Mouse (Mus musculus): ENCODE data around the gene Slc7a6. TPM values are rescaled to one million over a fixed set of nuclear protein-coding genes. Genes with fewer than 3 reads are reported as not detected.

Gene Slc7a6
- total RNA-seq, 2 experiments from 2014 or later: 10.5 to 11.5 TPM

DNA sequence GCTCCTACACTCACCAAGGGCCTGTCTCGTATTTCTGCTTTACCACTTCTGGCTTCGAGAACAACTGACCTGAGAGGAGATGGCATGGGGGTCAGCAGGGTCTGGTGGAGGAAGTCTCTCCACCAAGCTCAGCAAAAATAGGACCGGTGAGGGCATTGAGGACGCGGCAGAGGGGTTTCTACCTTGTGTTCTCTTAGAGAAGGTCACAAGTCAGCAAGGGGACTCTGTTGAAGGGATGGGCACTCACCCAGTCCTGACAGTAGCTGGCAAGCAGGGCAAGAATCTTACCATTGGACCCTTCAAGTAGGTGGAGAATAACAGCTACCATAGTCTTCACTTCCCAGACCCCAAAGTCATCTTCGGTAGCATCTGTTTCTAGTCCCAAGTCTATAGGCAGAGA lies 34.7 kb upstream of the Slc7a6 start:
- intact Hi-C loops (cut with DNase I): no loop called here
- TF ChIP-seq CTCF (IDR thresholded peaks at IDR 0.05): no peak
- DNase-seq: no peak
- Histone ChIP-seq H3K27ac (no peak overlapping the region), H3K4me3 (no peak overlapping the region)

DNA sequence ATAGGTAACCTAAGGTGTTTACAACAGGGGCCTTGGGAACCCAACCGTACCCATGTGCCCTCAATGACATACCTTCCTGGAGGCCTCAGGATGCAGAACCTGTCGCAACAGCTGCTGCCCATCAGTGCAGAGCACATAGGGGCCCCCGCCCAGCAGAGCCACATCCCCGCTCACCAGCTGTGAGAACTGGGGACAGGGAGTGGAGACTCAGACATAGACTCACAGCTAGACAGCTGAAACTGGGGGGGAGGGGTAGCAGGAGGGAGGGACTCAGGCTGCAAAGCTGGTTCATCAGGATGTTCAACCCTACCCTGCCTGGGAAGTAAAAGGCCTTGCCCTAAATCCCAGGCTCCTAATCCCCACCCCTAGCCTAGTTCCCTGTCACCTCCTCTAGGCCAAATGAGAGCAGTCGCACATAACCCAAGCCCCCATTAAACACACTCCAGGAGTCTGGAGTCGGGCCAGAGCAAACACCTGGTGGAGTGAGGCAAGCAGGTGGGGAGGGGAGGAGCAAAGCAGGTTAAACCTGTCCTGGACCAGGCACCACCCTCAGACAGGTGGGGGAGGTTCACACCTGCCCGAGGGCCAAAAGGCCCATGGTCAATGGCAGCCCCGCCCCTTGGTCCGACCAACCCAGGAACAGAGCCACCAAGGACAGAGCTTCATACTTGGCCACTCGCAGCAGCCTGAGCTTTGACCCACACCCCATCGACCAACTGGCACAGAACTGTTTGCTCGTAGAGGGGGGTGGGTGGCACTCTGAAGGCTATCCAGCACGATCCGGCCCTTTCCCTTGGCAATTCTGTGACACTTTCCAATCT lies 33.7 kb upstream of the Slc7a6 start:
- no peak for DNase-seq
- intact Hi-C loops (cut with DNase I): no loop called here
- H3K27ac ChIP-seq: no peak overlapping the region
- no peak for TF ChIP-seq CTCF (IDR thresholded peaks at IDR 0.05)
- H3K4me3 ChIP-seq: no peak overlapping the region

DNA sequence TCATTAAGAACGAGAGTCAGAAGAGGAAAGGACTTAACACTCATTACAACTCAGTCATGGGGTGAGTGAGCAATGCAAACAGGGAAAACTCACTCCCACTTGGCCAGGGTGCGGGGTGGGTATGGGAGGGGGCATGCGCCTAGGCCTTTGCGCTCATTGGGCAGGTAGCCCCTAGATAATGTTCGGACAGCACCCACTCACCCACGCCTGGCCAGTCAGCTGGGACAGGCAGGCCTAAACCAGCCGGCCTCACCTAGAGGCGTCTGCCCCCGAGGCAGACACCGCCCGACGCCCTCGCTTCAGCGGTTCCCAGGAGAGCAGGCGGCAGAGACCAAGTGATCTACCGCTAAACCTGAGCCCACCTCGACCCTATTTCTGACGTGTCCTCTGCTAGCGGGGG lies 33.0 kb upstream of the Slc7a6 start:
- DNase-seq: no peak
- Histone ChIP-seq H3K27ac (no peak overlapping the region), H3K4me3 (peak overlapping the region; percentile 78)
- TF ChIP-seq CTCF (IDR thresholded peaks at IDR 0.05): no peak
- intact Hi-C loops (cut with DNase I): no loop called here

DNA sequence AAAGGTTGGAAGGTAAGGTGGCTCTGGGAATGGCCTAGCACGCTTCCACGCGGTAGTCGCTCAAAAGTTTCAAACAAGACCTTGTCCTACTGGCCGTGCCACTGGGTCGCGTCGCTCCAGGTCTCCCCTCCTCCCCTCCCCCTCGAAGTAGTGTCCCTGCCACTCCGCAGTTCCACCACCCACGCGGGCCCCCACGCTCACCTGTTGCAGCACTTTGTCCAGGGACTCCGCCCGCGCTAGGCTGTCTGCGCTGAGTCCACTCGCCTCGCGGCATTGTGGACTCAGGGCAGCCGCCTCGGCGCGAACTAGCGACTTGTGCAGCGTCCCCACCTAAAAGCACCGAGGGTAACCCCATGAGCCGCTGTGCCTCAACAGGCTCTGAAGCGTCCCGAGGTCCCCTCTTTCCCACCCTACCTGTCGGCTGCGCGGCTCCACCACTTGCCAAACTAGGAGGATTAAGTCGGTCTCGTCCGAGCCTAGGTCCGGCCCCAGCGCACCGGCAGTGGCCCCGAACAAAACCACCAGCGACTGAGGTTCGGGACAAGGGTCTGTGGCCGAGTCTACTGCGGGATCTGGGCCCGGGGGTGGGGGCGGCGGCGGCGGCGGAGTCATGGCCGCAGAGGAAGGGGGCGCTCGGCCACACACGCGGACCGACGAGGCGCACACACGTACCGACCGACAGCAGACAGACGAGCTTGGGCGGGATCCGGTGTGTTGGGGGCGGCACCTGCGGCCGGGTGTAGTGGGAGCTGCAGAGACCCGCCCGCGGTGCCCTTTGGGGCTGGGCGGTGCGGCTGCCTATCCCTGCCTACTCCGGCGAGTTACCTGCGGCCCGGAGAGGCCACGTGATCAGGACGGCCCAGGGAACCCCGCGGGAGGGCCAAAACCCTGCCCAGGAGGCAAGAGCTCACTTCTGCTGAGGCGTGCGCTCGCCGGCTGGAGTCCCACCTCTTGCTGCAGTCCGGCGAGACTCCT lies 32.2 kb upstream of the Slc7a6 start, which contains the start of gene Esrp2:
TSS of gene Esrp2 (minus strand) at position 819 of the 975 bp plus-strand sequence.
- no peak for TF ChIP-seq CTCF (IDR thresholded peaks at IDR 0.05)
- peak; percentile 56 for DNase-seq
- peak within 1 kb of the TSS; percentile 78 for H3K4me3 ChIP-seq
- intact Hi-C loops (cut with DNase I): no loop called here
- peak within 1 kb of the TSS; percentile 68; the same call in 1 of the 2 replicates for H3K27ac ChIP-seq

GRCm38 (mm10) chr8:106137218-106137905 lies 31.3 kb upstream of the Slc7a6 start:
- no peak for TF ChIP-seq CTCF (IDR thresholded peaks at IDR 0.05)
- intact Hi-C loops (cut with DNase I): no loop called here
- Histone ChIP-seq H3K27ac (peak overlapping the region; percentile 68; the same call in 1 of the 2 replicates), H3K4me3 (peak overlapping the region; percentile 78)
- DNase-seq: no peak

GRCm38 (mm10) chr8:106137906-106138477 lies 30.7 kb upstream of the Slc7a6 start:
- peak overlapping the region; percentile 78 for H3K4me3 ChIP-seq
- peak; percentile 65 for DNase-seq
- peak overlapping the region; percentile 68 for H3K27ac ChIP-seq
- intact Hi-C loops (cut with DNase I): no loop called here
- no peak for TF ChIP-seq CTCF (IDR thresholded peaks at IDR 0.05)

DNA sequence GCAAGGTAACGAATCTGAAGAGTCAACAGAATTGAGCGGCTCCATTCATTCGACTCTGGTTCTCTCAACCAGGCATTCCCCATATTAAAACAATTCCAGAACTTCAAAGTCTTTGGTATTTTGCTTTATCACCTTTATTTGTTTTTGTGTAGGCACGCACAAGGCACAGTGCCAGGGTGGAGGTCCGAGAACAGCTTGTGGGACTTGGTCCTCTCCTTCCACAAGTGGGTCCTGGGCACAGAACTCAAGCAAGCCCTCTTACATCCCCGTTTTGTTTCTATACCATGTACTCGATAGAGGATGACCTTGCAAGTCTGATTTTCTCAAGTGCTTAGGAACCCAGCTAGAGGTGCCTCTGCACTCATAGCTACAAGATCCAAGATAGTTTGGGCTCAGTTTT lies 30.0 kb upstream of the Slc7a6 start:
- intact Hi-C loops (cut with DNase I): no loop called here
- no peak for DNase-seq
- TF ChIP-seq CTCF (IDR thresholded peaks at IDR 0.05): no peak
- Histone ChIP-seq H3K27ac (peak overlapping the region; percentile 68), H3K4me3 (peak overlapping the region; percentile 78)

- intact Hi-C loops (cut with DNase I): loop anchor here (1.0 kb wide), 2 partner anchors 58 to 86 kb away; no protein-coding TSS in a partner anchor
- DNase-seq: no peak
- TF ChIP-seq CTCF (IDR thresholded peaks at IDR 0.05): no peak
- no peak overlapping the region for H3K4me3 ChIP-seq
- H3K27ac ChIP-seq: no peak overlapping the region
Measured at GRCm38 (mm10) chr8:106140191-106140590, 28.5 kb upstream of the Slc7a6 start.

DNA sequence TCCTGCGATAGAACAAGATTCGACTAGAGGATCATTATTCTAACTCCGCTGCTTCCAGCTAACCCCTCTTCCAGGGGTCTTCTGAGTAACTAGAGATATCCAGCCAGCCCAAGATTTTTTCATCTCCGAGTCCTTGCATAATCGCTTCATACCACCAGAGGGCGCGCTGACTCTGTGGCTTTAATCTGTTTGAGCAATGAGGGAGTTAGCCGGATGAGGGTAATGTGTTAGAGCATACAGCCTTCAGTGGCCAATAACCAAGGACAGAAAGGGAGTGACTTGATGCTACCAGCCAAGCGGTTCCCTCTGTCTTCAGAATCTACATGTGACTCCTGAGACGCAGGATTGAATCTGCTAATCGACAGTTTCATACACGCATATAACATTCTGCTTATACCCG lies 27.9 kb upstream of the Slc7a6 start:
- no peak overlapping the region for H3K27ac ChIP-seq
- intact Hi-C loops (cut with DNase I): loop anchor here (1.0 kb wide), 2 partner anchors 58 to 86 kb away; no protein-coding TSS in a partner anchor
- peak; percentile 97 for TF ChIP-seq CTCF (IDR thresholded peaks at IDR 0.05)
- H3K4me3 ChIP-seq: no peak overlapping the region
- peak; percentile 80 for DNase-seq

- H3K27ac ChIP-seq: 0 out of 2 replicates have a peak overlapping the region, but pooled peaks have one; percentile 10
- no peak overlapping the region for H3K4me3 ChIP-seq
- no peak for DNase-seq
- intact Hi-C loops (cut with DNase I): no loop called here
- no peak for TF ChIP-seq CTCF (IDR thresholded peaks at IDR 0.05)
Measured at GRCm38 (mm10) chr8:106145331-106145730, 23.3 kb upstream of the Slc7a6 start.

GRCm38 (mm10) chr8:106146014-106146413 lies 22.6 kb upstream of the Slc7a6 start:
- Histone ChIP-seq H3K4me3 (no peak overlapping the region), H3K27ac (no peak overlapping the region)
- DNase-seq: no peak
- TF ChIP-seq CTCF (IDR thresholded peaks at IDR 0.05): no peak
- intact Hi-C loops (cut with DNase I): no loop called here
